Mouse (Mus musculus): ENCODE data around the gene Camkmt.

- TF ChIP-seq CTCF (IDR thresholded peaks at IDR 0.05 in 2 of 3, conservative IDR thresholded peaks at IDR 0.05 in 1 of 3; ENCODE audit: control insufficient read depth in 1 of 3, insufficient read depth in 1 of 3, low read depth in 2 of 3, low read length in 3 of 3, poor library complexity in 1 of 3, severe bottlenecking in 1 of 3): no peak
- TF ChIP-seq GATA1 (IDR thresholded peaks at IDR 0.05; ENCODE audit: low read depth, low read length): no peak
Measured at GRCm38 (mm10) chr17:85149211-85149738, 58.9 kb downstream of the Camkmt start.
